In the genomic region with DNA sequence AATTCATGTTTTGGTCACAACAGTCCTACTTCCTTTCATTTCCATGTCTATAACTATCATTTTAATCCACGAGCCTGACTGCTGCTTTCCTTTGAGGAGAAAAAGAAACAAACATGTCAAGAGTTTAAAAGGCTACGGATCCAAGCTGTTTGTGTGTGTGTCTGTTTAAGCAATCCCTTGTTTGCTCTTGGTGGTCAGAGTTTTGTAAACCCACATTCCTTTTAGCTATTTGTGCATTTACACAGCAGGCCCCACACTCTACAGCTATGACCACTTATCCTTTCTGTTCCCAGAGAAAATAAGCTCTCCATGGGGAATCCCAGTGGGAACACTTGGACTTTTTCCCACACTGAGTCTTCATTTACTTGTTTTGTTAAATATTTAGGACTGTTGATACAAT, we compare ENCODE assay signal across 19 mouse cellular contexts. TPM values are rescaled to one million over a fixed set of nuclear protein-coding genes. Genes with fewer than 3 reads are reported as not detected.
DNase-seq lines count a peak whose midpoint lies in the region; ATAC-seq and TF ChIP-seq lines count a peak whose summit lies in the region.
"Had no signal": no experiment of that assay in that cellular context is flagged by ENCODE, and none has a peak within 500 bp of the region (broad histone marks: within the 10 kb centered on the region; RNA-seq: fewer than 3 reads in every experiment).

No protein-coding gene starts in this region.

- no peak overlapping the region for H3K27ac ChIP-seq in intestine, embryonic 15.5 days
- H3K27ac ChIP-seq in lung, postnatal 0 days (ENCODE audit: low read length): peak overlapping the region; percentile 40; the same call in 1 of the 2 replicates
- H3K27ac ChIP-seq in midbrain, embryonic 14.5 days (replicated peaks; ENCODE audit: low read depth, low read length): no peak overlapping the region
- H3K27ac ChIP-seq: heart, embryonic 13.5 days; hindbrain, embryonic 13.5 days; liver, embryonic 12.5 days; neural tube, embryonic 15.5 days had no signal

- H3K36me3 ChIP-seq in intestine, embryonic 15.5 days: no peaks in the 10 kb centered on the region
- no peaks in the 10 kb centered on the region for H3K36me3 ChIP-seq in lung, postnatal 0 days (ENCODE audit: insufficient read depth, low read length)
- H3K36me3 ChIP-seq in midbrain, embryonic 14.5 days (ENCODE audit: control insufficient read depth, insufficient read depth, low read length): no peaks in the 10 kb centered on the region
- H3K36me3 ChIP-seq: heart, embryonic 13.5 days; hindbrain, embryonic 13.5 days; liver, embryonic 12.5 days; neural tube, embryonic 15.5 days had no signal

- H3K9me3 ChIP-seq in intestine, embryonic 15.5 days: no peaks in the 10 kb centered on the region
- H3K9me3 ChIP-seq in lung, postnatal 0 days (ENCODE audit: low read length): no peaks in the 10 kb centered on the region
- no peaks in the 10 kb centered on the region for H3K9me3 ChIP-seq in midbrain, embryonic 14.5 days (ENCODE audit: control insufficient read depth, low read length)
- H3K9me3 ChIP-seq: heart, embryonic 13.5 days; hindbrain, embryonic 13.5 days; liver, embryonic 12.5 days; neural tube, embryonic 15.5 days had no signal

- no peak overlapping the region for H3K4me3 ChIP-seq in intestine, embryonic 15.5 days (replicated peaks)
- H3K4me3 ChIP-seq in lung, postnatal 0 days (ENCODE audit: low read depth, low read length): no peak overlapping the region
- H3K4me3 ChIP-seq in midbrain, embryonic 14.5 days (replicated peaks; ENCODE audit: low read depth, low read length): no peak overlapping the region
- H3K4me3 ChIP-seq: heart, embryonic 13.5 days; hindbrain, embryonic 13.5 days; liver, embryonic 12.5 days; neural tube, embryonic 15.5 days had no signal

- no peak overlapping the region for H3K9ac ChIP-seq in intestine, embryonic 15.5 days
- no peak overlapping the region for H3K9ac ChIP-seq in lung, postnatal 0 days (replicated peaks; ENCODE audit: low read depth)
- H3K9ac ChIP-seq in midbrain, embryonic 14.5 days (replicated peaks; ENCODE audit: low read length): no peak overlapping the region
- H3K9ac ChIP-seq: heart, embryonic 13.5 days; hindbrain, embryonic 13.5 days; liver, embryonic 12.5 days; neural tube, embryonic 15.5 days had no signal

- no peak overlapping the region for H3K4me2 ChIP-seq in intestine, embryonic 15.5 days (replicated peaks)
- H3K4me2 ChIP-seq in lung, postnatal 0 days (replicated peaks; ENCODE audit: low read depth, low read length): no peak overlapping the region
- no peak overlapping the region for H3K4me2 ChIP-seq in midbrain, embryonic 14.5 days (ENCODE audit: low read length)
- H3K4me2 ChIP-seq: heart, embryonic 13.5 days; hindbrain, embryonic 13.5 days; liver, embryonic 12.5 days; neural tube, embryonic 15.5 days had no signal

- ATAC-seq in intestine, embryonic 15.5 days: peak; percentile 75
- peak; percentile 87 for ATAC-seq in lung, postnatal 0 days
- no peak for ATAC-seq in midbrain, embryonic 14.5 days (ENCODE audit: low FRiP score, low TSS enrichment)
- no peak for ATAC-seq in granulocyte monocyte progenitor cell, adult 5-6 weeks (replicated peaks; ENCODE audit: poor library complexity, severe bottlenecking)
- ATAC-seq: CD4-positive, CD25-positive, alpha-beta regulatory T cell, adult 4 months; liver, embryonic 12.5 days had no signal

- H3K27me3 ChIP-seq in intestine, embryonic 15.5 days (replicated peaks): no peaks in the 10 kb centered on the region
- no peaks in the 10 kb centered on the region for H3K27me3 ChIP-seq in lung, postnatal 0 days (replicated peaks; ENCODE audit: insufficient read depth, low read length)
- H3K27me3 ChIP-seq in midbrain, embryonic 14.5 days (ENCODE audit: control insufficient read depth, insufficient read depth, low read length): no peaks in the 10 kb centered on the region
- H3K27me3 ChIP-seq: heart, embryonic 13.5 days; hindbrain, embryonic 13.5 days; liver, embryonic 12.5 days; neural tube, embryonic 15.5 days had no signal

- peak; percentile 62; the same call in 1 of the 2 replicates for TF ChIP-seq EP300 in lung, postnatal 0 days (IDR thresholded peaks at IDR 0.05)

- DNase-seq in kidney, adult 9 months: peak; percentile 21
- no peak for DNase-seq in kidney, adult 11 months
- peak; percentile 1 for DNase-seq in NIH3T3 (ENCODE audit: low read depth)
- peak; percentile 89 for DNase-seq in lung, postnatal 0 days (ENCODE audit: low spot score)
- no peak for DNase-seq in midbrain, embryonic 14.5 days
- DNase-seq in right cerebral cortex, postnatal 36 days (ENCODE audit: low spot score in 2 of 2): no peak
- DNase-seq: adrenal gland, postnatal 25 days; cerebellum, postnatal 14 days; gastrocnemius, postnatal 10 days; thymus, postnatal 4 days had no signal

- 28% methylated on average over 2 of the region's 2 CpGs for WGBS in intestine, embryonic 15.5 days
- 12% methylated on average over 2 of the region's 2 CpGs for WGBS in lung, postnatal 0 days
- 53% methylated on average over 2 of the region's 2 CpGs for WGBS in midbrain, embryonic 14.5 days

- H3K4me1 ChIP-seq in intestine, embryonic 15.5 days (replicated peaks): no peaks in the 10 kb centered on the region
- H3K4me1 ChIP-seq in lung, postnatal 0 days (ENCODE audit: insufficient read depth, low read depth, low read length): 0 out of 2 replicates have a peak, but pooled peaks cover 10% of the 10 kb centered on the region
- no peaks in the 10 kb centered on the region for H3K4me1 ChIP-seq in midbrain, embryonic 14.5 days (ENCODE audit: control insufficient read depth, insufficient read depth, low read length)
- H3K4me1 ChIP-seq: heart, embryonic 13.5 days; hindbrain, embryonic 13.5 days; liver, embryonic 12.5 days; neural tube, embryonic 15.5 days had no signal

- TF ChIP-seq CTCF in lung, postnatal 0 days (IDR thresholded peaks at IDR 0.05): no peak

RNA-seq across cellular contexts. Expression of a gene that starts 58.8 kb away (rescaled TPM):
- 25.2 and 26.7 TPM in 2 replicates for polyA plus RNA-seq in intestine, embryonic 15.5 days (2015; fragmentation: Nextera tagmentation; extraction: Ambion mirVana)
- 59.5 and 63.6 TPM in 2 replicates for polyA plus RNA-seq in lung, postnatal 0 days (2015; fragmentation: Nextera tagmentation; extraction: Ambion mirVana)
- 2.2 and 7.7 TPM in 2 replicates for polyA plus RNA-seq in midbrain, embryonic 14.5 days (2014; fragmentation: Nextera tagmentation; extraction: Ambion mirVana)
- total RNA-seq in granulocyte monocyte progenitor cell, adult 5-6 weeks (2014; fragmentation: Nextera tagmentation): not detected in 2 replicates
- total RNA-seq in granulocyte monocyte progenitor cell, adult 5-6 weeks (2017): not detected in 2 replicates
- total RNA-seq: megakaryocyte-erythroid progenitor cell, adult 5-6 weeks; MEL had no signal
- polyA plus RNA-seq: CD4-positive, CD25-positive, alpha-beta regulatory T cell, adult 4 months had no signal

Comparison
In these comparisons a context has a peak if more than half of its experiments do, and no peak if none do; other contexts are left out.
1. DNase-seq: peak in kidney, adult 9 months (single experiment), NIH3T3 (single experiment) and lung, postnatal 0 days (single experiment); none in kidney, adult 11 months (single experiment), midbrain, embryonic 14.5 days (single experiment) and right cerebral cortex, postnatal 36 days (0 of 2).
2. ATAC-seq: peak in intestine, embryonic 15.5 days (single experiment) and lung, postnatal 0 days (single experiment); none in midbrain, embryonic 14.5 days (single experiment) and granulocyte monocyte progenitor cell, adult 5-6 weeks (single experiment).